Mouse (Mus musculus): ENCODE results near the gene Mpdu1. TPM values are rescaled to one million over a fixed set of nuclear protein-coding genes. Genes with fewer than 3 reads are reported as not detected.
"Not testable (repeated sequence)": the region's sequence is repeated elsewhere in the genome, so short reads cannot be mapped to it uniquely, and the experiment has no call there.

Mpdu1 gene
- polyA plus RNA-seq, 1 experiment, result not detected

- WGBS, result 69% methylated on average over 7 of the region's 7 CpGs
- no peak overlapping the region for H3K4me3 ChIP-seq (ENCODE audit: insufficient read depth, low read depth, low read length)
- peaks cover 8% of the 10 kb centered on the region; the same call in 1 of the 2 replicates for H3K4me1 ChIP-seq (ENCODE audit: control insufficient read depth, insufficient read depth, low read length)
- TF ChIP-seq CTCF (IDR thresholded peaks at IDR 0.05; ENCODE audit: insufficient read depth, low read depth, low read length) (no peak), POLR2A (IDR thresholded peaks at IDR 0.05; ENCODE audit: insufficient read depth, low read depth, low read length) (no peak)
- H3K27ac ChIP-seq (ENCODE audit: insufficient read depth, low read depth, low read length), result no peak overlapping the region
Measured at GRCm38 (mm10) chr11:69620394-69621081, 41.9 kb downstream of the Mpdu1 start.

- H3K27ac ChIP-seq (ENCODE audit: insufficient read depth, low read depth, low read length), result no peak within 1 kb of the TSS
- TF ChIP-seq POLR2A (IDR thresholded peaks at IDR 0.05; ENCODE audit: insufficient read depth, low read depth, low read length), result no peak
- TF ChIP-seq CTCF (IDR thresholded peaks at IDR 0.05; ENCODE audit: insufficient read depth, low read depth, low read length), result no peak
- 79% methylated on average over 5 of the region's 5 CpGs for WGBS
- H3K4me3 ChIP-seq (ENCODE audit: insufficient read depth, low read depth, low read length), result no peak within 1 kb of the TSS
- H3K4me1 ChIP-seq (ENCODE audit: control insufficient read depth, insufficient read depth, low read length), result peaks cover 10% of the 10 kb centered on the region
Measured at GRCm38 (mm10) chr11:69617805-69618204, 44.6 kb downstream of the Mpdu1 start, which contains the start of gene Shbg. Shbg (minus strand) TSS chr11:69617905.

GRCm38 (mm10) chr11:69616781-69617180 is 45.7 kb downstream of the Mpdu1 start:
- TF ChIP-seq POLR2A (IDR thresholded peaks at IDR 0.05; ENCODE audit: insufficient read depth, low read depth, low read length) (no peak), CTCF (IDR thresholded peaks at IDR 0.05; ENCODE audit: insufficient read depth, low read depth, low read length) (no peak)
- no peak overlapping the region for H3K4me3 ChIP-seq (ENCODE audit: insufficient read depth, low read depth, low read length)
- H3K27ac ChIP-seq (ENCODE audit: insufficient read depth, low read depth, low read length), result no peak overlapping the region
- H3K4me1 ChIP-seq (ENCODE audit: control insufficient read depth, insufficient read depth, low read length), result peaks cover 7% of the 10 kb centered on the region
- WGBS, result 50% methylated on average over 10 of the region's 10 CpGs

- not testable (repeated sequence) for H3K4me3 ChIP-seq (ENCODE audit: insufficient read depth, low read depth, low read length); H3K27ac ChIP-seq (ENCODE audit: insufficient read depth, low read depth, low read length); H3K4me1 ChIP-seq (ENCODE audit: control insufficient read depth, insufficient read depth, low read length)
- 35% methylated on average over 11 of the region's 11 CpGs for WGBS
Measured at GRCm38 (mm10) chr11:69614257-69614588, 48.2 kb downstream of the Mpdu1 start.

- Histone ChIP-seq H3K27ac (ENCODE audit: insufficient read depth, low read depth, low read length) (no peak overlapping the region), H3K4me3 (ENCODE audit: insufficient read depth, low read depth, low read length) (no peak overlapping the region), H3K4me1 (ENCODE audit: control insufficient read depth, insufficient read depth, low read length) (peaks cover 5% of the 10 kb centered on the region)
- WGBS, result 7% methylated on average over 19 of the region's 19 CpGs
- TF ChIP-seq POLR2A (IDR thresholded peaks at IDR 0.05; ENCODE audit: insufficient read depth, low read depth, low read length) (no peak), CTCF (IDR thresholded peaks at IDR 0.05; ENCODE audit: insufficient read depth, low read depth, low read length) (peak; percentile 76)
Measured at GRCm38 (mm10) chr11:69613553-69614256, 48.7 kb downstream of the Mpdu1 start.

- WGBS, result 45% methylated on average over 4 of the region's 4 CpGs
- Histone ChIP-seq H3K4me3 (ENCODE audit: insufficient read depth, low read depth, low read length) (no peak overlapping the region), H3K27ac (ENCODE audit: insufficient read depth, low read depth, low read length) (no peak overlapping the region), H3K4me1 (ENCODE audit: control insufficient read depth, insufficient read depth, low read length) (peaks cover 9% of the 10 kb centered on the region)
- TF ChIP-seq POLR2A (IDR thresholded peaks at IDR 0.05; ENCODE audit: insufficient read depth, low read depth, low read length) (no peak), CTCF (IDR thresholded peaks at IDR 0.05; ENCODE audit: insufficient read depth, low read depth, low read length) (no peak)
Measured at GRCm38 (mm10) chr11:69610899-69611298, 51.5 kb downstream of the Mpdu1 start.

GRCm38 (mm10) chr11:69609416-69609815 is 53.0 kb downstream of the Mpdu1 start:
- WGBS, result 72% methylated on average over 7 of the region's 7 CpGs
- H3K4me1 ChIP-seq (ENCODE audit: control insufficient read depth, insufficient read depth, low read length), result peaks cover 9% of the 10 kb centered on the region
- TF ChIP-seq POLR2A (IDR thresholded peaks at IDR 0.05; ENCODE audit: insufficient read depth, low read depth, low read length), result no peak
- no peak for TF ChIP-seq CTCF (IDR thresholded peaks at IDR 0.05; ENCODE audit: insufficient read depth, low read depth, low read length)
- no peak overlapping the region for H3K27ac ChIP-seq (ENCODE audit: insufficient read depth, low read depth, low read length)
- no peak overlapping the region for H3K4me3 ChIP-seq (ENCODE audit: insufficient read depth, low read depth, low read length)

GRCm38 (mm10) chr11:69608525-69608924 is 53.9 kb downstream of the Mpdu1 start:
- no peak overlapping the region for H3K4me3 ChIP-seq (ENCODE audit: insufficient read depth, low read depth, low read length)
- 92% methylated on average over 3 of the region's 3 CpGs for WGBS
- no peak for TF ChIP-seq CTCF (IDR thresholded peaks at IDR 0.05; ENCODE audit: insufficient read depth, low read depth, low read length)
- H3K27ac ChIP-seq (ENCODE audit: insufficient read depth, low read depth, low read length), result no peak overlapping the region
- H3K4me1 ChIP-seq (ENCODE audit: control insufficient read depth, insufficient read depth, low read length), result peaks cover 8% of the 10 kb centered on the region

GRCm38 (mm10) chr11:69606832-69607231 is 55.6 kb downstream of the Mpdu1 start:
- TF ChIP-seq CTCF (IDR thresholded peaks at IDR 0.05; ENCODE audit: insufficient read depth, low read depth, low read length) (no peak), POLR2A (IDR thresholded peaks at IDR 0.05; ENCODE audit: insufficient read depth, low read depth, low read length) (no peak)
- Histone ChIP-seq H3K4me1 (ENCODE audit: control insufficient read depth, insufficient read depth, low read length) (peaks cover 10% of the 10 kb centered on the region), H3K27ac (ENCODE audit: insufficient read depth, low read depth, low read length) (no peak overlapping the region), H3K4me3 (ENCODE audit: insufficient read depth, low read depth, low read length) (no peak overlapping the region)
- WGBS, result 87% methylated on average over 2 of the region's 2 CpGs

Other genes starting within 250 kb of the Mpdu1 start
- 114 TPM in 1 of 2 replicates, not detected in the other for gene Kdm6b, start 249.0 kb downstream of the Mpdu1 start, polyA plus RNA-seq (2012; ENCODE audit: insufficient read depth, insufficient read length, low replicate concordance, missing spikeins)
- not detected in 2 replicates for gene Dnah2, start 113.5 kb downstream of the Mpdu1 start, polyA plus RNA-seq (2012; ENCODE audit: insufficient read depth, insufficient read length, low replicate concordance, missing spikeins)
- gene Efnb3, start 102.4 kb downstream of the Mpdu1 start, polyA plus RNA-seq (2012; ENCODE audit: insufficient read depth, insufficient read length, low replicate concordance, missing spikeins), result not detected in 2 replicates
- gene Wrap53, start 82.4 kb downstream of the Mpdu1 start, polyA plus RNA-seq (2012; ENCODE audit: insufficient read depth, insufficient read length, low replicate concordance, missing spikeins), result not detected in 2 replicates
- gene Trp53, start 82.3 kb downstream of the Mpdu1 start, polyA plus RNA-seq (2012; ENCODE audit: insufficient read depth, insufficient read length, low replicate concordance, missing spikeins), result not detected in 2 replicates
- gene Atp1b2, start 56.7 kb downstream of the Mpdu1 start, polyA plus RNA-seq (2012; ENCODE audit: insufficient read depth, insufficient read length, low replicate concordance, missing spikeins), result 162 TPM in 1 of 2 replicates, not detected in the other
- gene Shbg, start 44.7 kb downstream of the Mpdu1 start, polyA plus RNA-seq (2012; ENCODE audit: insufficient read depth, insufficient read length, low replicate concordance, missing spikeins), result not detected in 2 replicates
- gene Sat2, start 40.6 kb downstream of the Mpdu1 start, polyA plus RNA-seq (2012; ENCODE audit: insufficient read depth, insufficient read length, low replicate concordance, missing spikeins), result not detected in 2 replicates
- gene Fxr2, start 29.7 kb downstream of the Mpdu1 start, polyA plus RNA-seq (2012; ENCODE audit: insufficient read depth, insufficient read length, low replicate concordance, missing spikeins), result not detected in 2 replicates
- gene Sox15, start 7.3 kb downstream of the Mpdu1 start, polyA plus RNA-seq (2012; ENCODE audit: insufficient read depth, insufficient read length, low replicate concordance, missing spikeins), result not detected in 2 replicates
- gene Cd68, start 3.5 kb upstream of the Mpdu1 start, polyA plus RNA-seq (2012; ENCODE audit: insufficient read depth, insufficient read length, low replicate concordance, missing spikeins), result not detected in 2 replicates
- 796 TPM in 1 of 2 replicates, not detected in the other for gene Eif4a1, start 9.8 kb upstream of the Mpdu1 start, polyA plus RNA-seq (2012; ENCODE audit: insufficient read depth, insufficient read length, low replicate concordance, missing spikeins)
- not detected in 2 replicates for gene Senp3, start 19.4 kb upstream of the Mpdu1 start, polyA plus RNA-seq (2012; ENCODE audit: insufficient read depth, insufficient read length, low replicate concordance, missing spikeins)
- not detected in 2 replicates for gene Tnfsf13, start 23.1 kb upstream of the Mpdu1 start, polyA plus RNA-seq (2012; ENCODE audit: insufficient read depth, insufficient read length, low replicate concordance, missing spikeins)
- gene Tnfsf12, start 33.2 kb upstream of the Mpdu1 start, polyA plus RNA-seq (2012; ENCODE audit: insufficient read depth, insufficient read length, low replicate concordance, missing spikeins), result not detected in 2 replicates
- not detected in 2 replicates for gene Tnfsfm13, start 33.5 kb upstream of the Mpdu1 start, polyA plus RNA-seq (2012; ENCODE audit: insufficient read depth, insufficient read length, low replicate concordance, missing spikeins)
- 105 TPM in 2 replicates for gene Polr2a, start 96.0 kb upstream of the Mpdu1 start, polyA plus RNA-seq (2012; ENCODE audit: insufficient read depth, insufficient read length, low replicate concordance, missing spikeins)
- not detected in 2 replicates for gene Slc35g3, start 99.3 kb upstream of the Mpdu1 start, polyA plus RNA-seq (2012; ENCODE audit: insufficient read depth, insufficient read length, low replicate concordance, missing spikeins)
- gene Zbtb4, start 103.3 kb upstream of the Mpdu1 start, polyA plus RNA-seq (2012; ENCODE audit: insufficient read depth, insufficient read length, low replicate concordance, missing spikeins), result 250 TPM in 1 of 2 replicates, not detected in the other
- not detected in 2 replicates for gene Chrnb1, start 133.3 kb upstream of the Mpdu1 start, polyA plus RNA-seq (2012; ENCODE audit: insufficient read depth, insufficient read length, low replicate concordance, missing spikeins)
- not detected in 2 replicates for gene Fgf11, start 139.2 kb upstream of the Mpdu1 start, polyA plus RNA-seq (2012; ENCODE audit: insufficient read depth, insufficient read length, low replicate concordance, missing spikeins)
- not detected in 2 replicates for gene Tmem102, start 143.0 kb upstream of the Mpdu1 start, polyA plus RNA-seq (2012; ENCODE audit: insufficient read depth, insufficient read length, low replicate concordance, missing spikeins)
- not detected in 2 replicates for gene Gm39566, start 152.7 kb upstream of the Mpdu1 start, polyA plus RNA-seq (2012; ENCODE audit: insufficient read depth, insufficient read length, low replicate concordance, missing spikeins)
- gene Spem2, start 155.8 kb upstream of the Mpdu1 start, polyA plus RNA-seq (2012; ENCODE audit: insufficient read depth, insufficient read length, low replicate concordance, missing spikeins), result not detected in 2 replicates
- not detected in 2 replicates for gene Spem1, start 159.5 kb upstream of the Mpdu1 start, polyA plus RNA-seq (2012; ENCODE audit: insufficient read depth, insufficient read length, low replicate concordance, missing spikeins)
- 82.2 TPM in 1 of 2 replicates, not detected in the other for gene Nlgn2, start 175.1 kb upstream of the Mpdu1 start, polyA plus RNA-seq (2012; ENCODE audit: insufficient read depth, insufficient read length, low replicate concordance, missing spikeins)
- not detected in 2 replicates for gene Tmem256, start 175.9 kb upstream of the Mpdu1 start, polyA plus RNA-seq (2012; ENCODE audit: insufficient read depth, insufficient read length, low replicate concordance, missing spikeins)
- not detected in 2 replicates for gene Plscr3, start 183.7 kb upstream of the Mpdu1 start, polyA plus RNA-seq (2012; ENCODE audit: insufficient read depth, insufficient read length, low replicate concordance, missing spikeins)
- not detected in 2 replicates for gene Tnk1, start 196.1 kb upstream of the Mpdu1 start, polyA plus RNA-seq (2012; ENCODE audit: insufficient read depth, insufficient read length, low replicate concordance, missing spikeins)
- gene Tmem95, start 215.4 kb upstream of the Mpdu1 start, polyA plus RNA-seq (2012; ENCODE audit: insufficient read depth, insufficient read length, low replicate concordance, missing spikeins), result not detected in 2 replicates
- gene Kctd11, start 218.8 kb upstream of the Mpdu1 start, polyA plus RNA-seq (2012; ENCODE audit: insufficient read depth, insufficient read length, low replicate concordance, missing spikeins), result not detected in 2 replicates
- 120 TPM in 1 of 2 replicates, not detected in the other for gene Acap1, start 232.9 kb upstream of the Mpdu1 start, polyA plus RNA-seq (2012; ENCODE audit: insufficient read depth, insufficient read length, low replicate concordance, missing spikeins)
- gene 2810408A11Rik, start 238.3 kb upstream of the Mpdu1 start, polyA plus RNA-seq (2012; ENCODE audit: insufficient read depth, insufficient read length, low replicate concordance, missing spikeins), result not detected in 2 replicates
- not detected in 2 replicates for gene Neurl4, start 238.4 kb upstream of the Mpdu1 start, polyA plus RNA-seq (2012; ENCODE audit: insufficient read depth, insufficient read length, low replicate concordance, missing spikeins)

Measured in olfactory bulb, adult 2 months (tissue).